Mouse (Mus musculus): ENCODE data around the gene Prr23a3.

Gene Prr23a3

GRCm38 (mm10) chr9:98864571-98864970 is at the start of gene Prr23a3:
Prr23a3 (plus strand) TSS chr9:98864767.
- no peak for DNase-seq (ENCODE audit: low spot score in 2 of 2)

- DNase-seq (ENCODE audit: low spot score in 2 of 2), result no peak
These were observed 48.5 kb upstream of the Prr23a3 start for GRCm38 (mm10) chr9:98816066-98816465.

GRCm38 (mm10) chr9:98817592-98817991 is 47.0 kb upstream of the Prr23a3 start:
- no peak for DNase-seq (ENCODE audit: low spot score in 2 of 2)

- DNase-seq (ENCODE audit: low spot score in 2 of 2), result no peak
These were observed 45.6 kb upstream of the Prr23a3 start for GRCm38 (mm10) chr9:98818971-98819370.

GRCm38 (mm10) chr9:98819481-98819880 is 45.1 kb upstream of the Prr23a3 start:
- DNase-seq (ENCODE audit: low spot score in 2 of 2), result no peak

GRCm38 (mm10) chr9:98820461-98820860 is 44.1 kb upstream of the Prr23a3 start:
- DNase-seq (ENCODE audit: low spot score in 2 of 2), result no peak

- DNase-seq (ENCODE audit: low spot score in 2 of 2), result no peak
These were observed 43.5 kb upstream of the Prr23a3 start for GRCm38 (mm10) chr9:98821067-98821466.

GRCm38 (mm10) chr9:98823805-98824204 is 40.8 kb upstream of the Prr23a3 start:
- DNase-seq (ENCODE audit: low spot score in 2 of 2), result no peak

GRCm38 (mm10) chr9:98829508-98829907 is 35.1 kb upstream of the Prr23a3 start:
- DNase-seq (ENCODE audit: low spot score in 2 of 2), result no peak

- no peak for DNase-seq (ENCODE audit: low spot score in 2 of 2)
These were observed 27.0 kb upstream of the Prr23a3 start for GRCm38 (mm10) chr9:98837537-98838074.

- no peak for DNase-seq (ENCODE audit: low spot score in 2 of 2)
These were observed 22.4 kb upstream of the Prr23a3 start, which contains the start of gene Prr23a1 for GRCm38 (mm10) chr9:98842117-98842516. Prr23a1 (plus strand) TSS chr9:98842503.

GRCm38 (mm10) chr9:98856210-98856609 is 8.4 kb upstream of the Prr23a3 start, which contains the start of gene Prr23a2:
Prr23a2 (plus strand) TSS chr9:98856494.
- no peak for DNase-seq (ENCODE audit: low spot score in 2 of 2)

- no peak for DNase-seq (ENCODE audit: low spot score in 2 of 2)
These were observed 1.1 kb upstream of the Prr23a3 start for GRCm38 (mm10) chr9:98863463-98863862.

GRCm38 (mm10) chr9:98901486-98901885 is 36.9 kb downstream of the Prr23a3 start:
- DNase-seq (ENCODE audit: low spot score in 2 of 2), result no peak

GRCm38 (mm10) chr9:98902819-98903218 is 38.3 kb downstream of the Prr23a3 start, which contains the start of gene 7420426K07Rik:
7420426K07Rik (plus strand) TSS chr9:98903119.
- DNase-seq (ENCODE audit: low spot score in 2 of 2), result no peak
